Mouse (Mus musculus) erythroblast, embryonic 14.5 days (primary cell): ENCODE data around the gene Apobec1.

Source experiments
- GATA1 ChIP-seq: IDR thresholded peaks from 2 replicates; pipeline ENCODE4 v1.6.1; 2012; ENCODE audit warnings: low read length, inconsistent platforms, mixed read lengths
- TAL1 ChIP-seq: IDR thresholded peaks from 3 replicates; pipeline ENCODE4 v1.6.1; 2012; ENCODE audit warnings: low read length, inconsistent platforms, mixed read lengths

DNA sequence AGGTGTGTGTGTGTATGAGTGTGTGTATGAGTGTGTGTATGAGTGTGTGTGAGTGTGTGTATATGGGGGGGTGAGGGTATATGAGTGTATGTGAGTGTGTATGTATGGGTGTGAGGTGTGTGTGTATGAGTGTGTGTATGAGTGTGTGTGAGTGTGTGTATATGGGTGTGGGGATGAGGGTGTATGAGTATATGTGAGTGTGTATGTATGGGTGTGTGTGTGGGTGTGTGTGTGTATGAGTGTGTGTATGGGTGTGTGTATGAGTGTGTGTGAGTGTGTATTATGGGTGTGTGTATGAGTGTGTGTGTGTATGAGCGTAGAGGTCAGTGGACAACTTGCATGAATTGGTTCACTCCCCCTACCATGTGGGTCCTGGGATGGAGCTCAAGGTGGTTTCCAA, 57.6 kb downstream of the Apobec1 start:
- TF ChIP-seq GATA1 (no peak), TAL1 (no peak)
